Mouse (Mus musculus) megakaryocyte, adult 5-6 weeks (primary cell): ENCODE data around the gene Srgap1. TPM values are rescaled to one million over a fixed set of nuclear protein-coding genes. Genes with fewer than 3 reads are reported as not detected.

Source experiments
- ATAC-seq: 2 replicates; pipeline ENCODE4 v1.8.0; 2016; ENCODE audit warnings: mild to moderate bottlenecking, inconsistent platforms; ENCODE audit not compliant: poor library complexity, severe bottlenecking
- total RNA-seq, 2 experiments: library from RNA; stranded (forward) in 1 of 2; stranded (reverse) in 1 of 2; fragments of 153-499, 151-499 nt in 1 of 2; fragments of 221-1000, 200-1000 nt in 1 of 2; gene quantifications; 2 replicates each; pipeline versions ENCODE4 v1.2.3 to v1.2.4; 2015 to 2017

The Srgap1 gene
- total RNA-seq, 2 experiments from 2014 or later: 0.07 TPM

DNA sequence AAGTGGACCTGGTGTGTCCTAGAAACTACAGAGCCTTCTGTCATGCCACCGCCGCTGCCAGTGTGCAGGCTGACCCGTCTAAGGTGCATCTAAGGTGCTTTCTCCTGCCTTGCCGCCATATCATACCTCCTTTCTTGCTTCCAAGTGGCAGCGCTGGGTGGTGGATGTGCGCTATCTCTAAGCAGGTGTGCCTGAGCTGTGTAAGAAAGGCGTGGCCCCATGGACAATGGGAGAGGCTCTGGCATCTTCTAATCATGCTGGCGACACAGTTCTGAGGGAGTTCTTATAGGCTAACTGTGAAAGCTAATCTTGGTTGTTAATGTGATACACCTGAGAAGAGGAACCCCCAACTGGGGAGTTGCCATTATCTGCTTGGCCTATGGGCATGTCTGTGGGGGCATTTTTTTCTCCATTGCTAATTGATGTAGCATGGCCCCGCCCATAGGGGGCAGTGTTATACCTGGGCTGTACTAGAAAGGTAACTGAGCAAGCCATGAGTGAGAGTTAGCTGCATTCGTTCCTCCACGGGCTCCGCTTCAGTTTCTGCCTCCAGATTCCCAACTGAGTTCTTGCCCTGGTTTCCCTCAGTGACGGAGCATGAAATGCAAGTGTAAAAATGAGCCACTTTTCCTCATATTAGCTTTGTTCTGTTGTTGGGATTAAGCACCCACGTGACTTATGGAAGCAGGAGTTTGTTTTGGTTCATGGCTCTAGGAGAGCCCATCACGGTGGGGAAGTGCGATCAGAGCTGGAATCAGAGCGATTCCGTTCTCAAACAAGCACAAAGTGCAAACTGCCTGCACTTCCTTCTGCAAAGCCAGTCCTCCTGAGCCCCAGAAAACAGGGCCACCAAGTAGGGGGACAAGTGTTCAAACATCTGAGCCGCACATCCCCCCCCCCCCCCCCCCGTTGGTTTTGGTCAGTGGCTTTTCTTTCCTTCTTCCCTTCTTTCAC, 276.2 kb downstream of the Srgap1 start:
- peak; percentile 89 for ATAC-seq

DNA sequence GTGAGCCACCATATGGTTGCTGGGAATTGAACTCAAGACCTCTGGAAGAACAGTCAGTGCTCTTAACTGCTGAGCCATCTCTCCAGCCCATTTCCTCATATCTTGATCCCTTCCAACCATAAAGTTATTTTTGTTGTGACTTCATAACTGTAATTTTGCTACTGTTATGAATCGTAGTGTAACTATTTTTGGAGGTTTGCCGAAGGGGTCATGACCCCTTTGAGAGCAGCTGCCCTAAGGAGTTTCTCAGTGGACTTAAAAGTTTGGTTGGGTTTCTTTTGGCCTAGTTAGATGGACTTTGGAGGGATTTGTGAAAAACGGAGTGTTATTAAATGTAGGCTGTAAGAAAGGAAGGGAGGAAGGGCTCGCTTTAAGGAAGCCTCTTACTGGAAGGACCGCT, 277.4 kb downstream of the Srgap1 start:
- ATAC-seq: no peak

DNA sequence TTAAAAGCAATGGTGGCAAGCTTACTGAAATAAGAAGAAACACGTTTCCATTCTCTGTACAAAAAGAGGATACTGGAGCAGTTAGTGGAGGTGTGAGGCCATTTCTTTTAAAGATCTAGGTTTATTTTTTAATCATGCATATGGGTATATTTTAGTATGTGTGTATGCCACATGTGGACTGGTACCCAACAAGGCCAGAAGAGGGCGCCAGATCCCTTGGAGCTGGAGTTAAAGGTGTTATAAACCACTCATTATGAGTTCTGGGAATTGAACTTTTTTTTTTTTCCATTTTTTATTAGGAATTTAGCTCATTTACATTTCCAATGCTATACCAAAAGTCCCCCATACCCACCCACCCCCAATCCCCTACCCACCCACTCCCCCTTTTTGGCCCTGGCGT, 279.8 kb downstream of the Srgap1 start:
- peak; percentile 46; the same call in 1 of the 2 replicates for ATAC-seq

DNA sequence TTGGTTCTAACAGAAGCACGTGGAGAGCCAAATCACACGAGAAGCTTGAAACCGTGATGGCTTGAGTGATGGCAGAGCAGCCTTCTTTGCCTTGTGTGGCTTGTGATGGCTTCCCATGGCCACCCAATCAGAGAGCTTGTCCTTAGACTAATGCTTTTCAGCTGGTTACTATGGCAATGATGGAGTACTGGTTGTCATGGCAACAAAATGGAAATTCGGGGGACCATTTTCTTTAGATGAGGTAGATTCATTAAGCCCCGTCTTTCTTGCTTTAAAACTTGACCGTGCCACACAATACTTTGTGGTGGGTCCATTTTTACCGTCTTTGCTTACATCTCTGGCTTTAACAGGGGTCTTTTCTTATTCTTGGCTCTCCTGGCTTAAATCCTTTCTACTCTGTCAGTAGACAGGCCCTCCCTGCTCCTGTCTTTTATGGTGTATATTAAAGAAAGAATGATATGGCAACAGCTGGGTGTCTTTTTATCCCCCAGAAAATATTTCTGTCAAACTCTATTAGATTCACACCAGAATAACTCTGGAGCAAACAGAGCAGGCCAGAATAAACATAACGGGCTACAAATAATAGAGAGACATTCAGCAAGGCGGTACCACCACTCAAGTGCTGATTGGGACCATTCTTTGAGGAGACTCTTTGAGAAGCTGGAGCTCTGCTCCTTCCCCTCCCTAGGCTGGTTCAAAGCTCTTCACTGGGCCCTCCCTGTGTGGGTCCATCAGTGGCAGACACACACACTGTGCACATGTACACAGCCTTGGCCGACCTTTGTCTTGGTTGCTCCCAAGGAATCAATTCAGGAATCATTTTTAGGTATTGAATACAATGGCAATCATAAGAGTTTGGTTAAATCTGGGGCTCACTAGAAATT, 281.7 kb downstream of the Srgap1 start:
- no peak for ATAC-seq

DNA sequence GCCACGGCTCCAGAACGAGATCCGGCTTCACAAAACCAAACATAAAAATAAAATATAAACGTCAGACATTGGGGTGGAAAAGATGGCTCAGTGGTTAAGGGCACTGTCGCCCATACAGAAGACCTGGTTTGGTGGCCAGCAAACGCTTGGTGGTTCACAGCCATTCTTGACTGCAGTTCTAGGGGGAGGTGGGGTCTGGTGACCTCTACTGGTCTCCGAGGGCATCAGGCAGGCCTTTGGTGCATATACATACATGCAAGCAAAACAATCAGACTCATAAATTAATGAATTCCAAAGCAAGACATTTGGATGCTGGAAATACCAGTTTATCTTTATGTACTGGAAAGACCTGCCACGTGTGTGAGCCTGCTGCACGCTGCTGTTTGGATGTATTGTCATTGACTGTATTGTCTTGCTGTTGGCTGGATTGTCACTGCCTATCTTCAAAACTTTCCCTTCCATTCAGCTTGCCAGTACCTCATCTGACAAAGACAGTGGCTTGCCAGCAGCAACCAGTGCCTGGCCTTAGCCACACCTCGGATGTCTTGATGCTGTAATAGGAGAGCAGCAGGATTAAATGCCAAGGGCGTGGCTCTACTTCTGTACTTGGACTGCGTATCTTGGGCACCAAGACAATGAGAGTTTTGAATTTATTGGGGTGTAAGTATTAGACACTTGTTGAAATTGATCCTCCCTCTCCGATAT, 282.5 kb downstream of the Srgap1 start:
- peak; percentile 82 for ATAC-seq

DNA sequence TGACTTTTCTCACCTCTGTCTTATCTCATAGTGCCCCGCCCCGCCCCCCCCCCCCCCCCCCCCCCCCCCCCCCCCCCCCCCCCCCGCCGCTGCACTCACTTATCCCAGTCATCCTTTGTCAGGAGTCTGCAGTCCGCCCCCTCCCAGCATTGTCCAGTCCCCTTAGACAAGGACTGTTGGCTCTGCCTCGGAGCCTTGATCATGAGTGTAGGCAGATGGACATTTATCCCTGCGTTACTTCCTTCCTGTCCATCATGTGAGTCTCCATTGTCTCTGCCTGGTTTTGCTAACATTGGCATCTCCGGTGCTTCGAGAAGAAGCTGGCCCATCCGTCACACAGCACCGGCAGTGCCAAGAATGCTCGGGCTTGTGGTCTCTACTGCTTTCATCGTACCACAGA, 283.9 kb downstream of the Srgap1 start:
- ATAC-seq: no peak

DNA sequence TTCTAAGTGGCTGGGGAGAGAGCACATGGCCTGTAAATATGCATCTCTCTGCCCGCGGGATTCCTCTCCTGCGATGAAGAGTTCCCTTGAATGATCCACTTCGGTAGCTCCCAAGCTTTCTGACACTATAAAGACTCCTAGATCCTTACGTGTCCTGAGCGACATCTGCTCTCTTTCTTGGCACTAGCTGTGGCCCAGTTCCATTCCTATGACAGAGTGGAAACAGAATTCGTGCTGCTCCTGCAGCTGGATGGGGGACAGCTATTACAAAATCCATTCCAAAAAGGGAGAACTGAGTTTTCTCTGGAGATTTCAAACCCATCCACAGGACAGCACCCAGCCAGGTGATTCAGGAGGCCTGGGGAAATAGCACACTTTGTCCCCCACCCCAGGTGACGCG, 285.0 kb downstream of the Srgap1 start:
- ATAC-seq: no peak

DNA sequence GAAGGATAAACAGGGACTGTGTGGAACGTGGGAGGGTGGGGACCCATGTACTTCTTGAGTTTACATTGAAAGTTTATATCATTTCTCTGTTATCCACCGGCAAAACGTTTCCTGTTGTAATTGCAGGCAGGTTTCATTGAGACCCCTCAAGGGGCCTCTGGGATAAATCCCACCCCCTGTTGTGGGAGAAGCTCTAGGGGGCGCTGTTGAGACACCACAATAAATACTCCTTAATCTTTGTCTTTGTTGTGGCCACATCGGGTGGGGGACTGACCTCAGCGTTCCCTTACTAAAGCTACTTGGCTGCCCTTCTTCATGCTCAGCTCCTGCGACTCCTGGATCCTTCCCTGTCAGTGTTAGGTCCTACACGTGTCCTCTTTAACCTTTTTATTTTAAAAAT, 288.0 kb downstream of the Srgap1 start:
- peak; percentile 45; the same call in 1 of the 2 replicates for ATAC-seq

DNA sequence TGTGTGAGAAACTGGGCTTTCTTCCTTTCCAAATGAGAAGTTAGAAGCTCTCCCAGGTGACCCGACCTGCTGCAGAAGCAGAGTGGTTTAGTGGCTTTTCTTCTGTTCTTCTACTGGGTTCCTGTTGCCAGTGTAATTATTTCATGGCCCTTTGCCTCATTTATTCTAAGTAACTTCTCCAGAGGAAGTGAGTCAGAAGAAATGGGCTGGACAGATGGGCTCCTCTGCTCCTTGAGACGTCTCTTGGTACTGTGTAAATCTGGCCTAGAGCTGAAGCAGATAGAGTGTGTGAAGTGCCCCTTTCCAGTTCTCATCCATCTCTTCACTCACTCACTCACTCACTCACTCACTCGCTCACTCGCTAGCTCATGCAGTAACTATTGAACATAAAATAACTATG, 290.4 kb downstream of the Srgap1 start:
- peak; percentile 47; the same call in 1 of the 2 replicates for ATAC-seq

DNA sequence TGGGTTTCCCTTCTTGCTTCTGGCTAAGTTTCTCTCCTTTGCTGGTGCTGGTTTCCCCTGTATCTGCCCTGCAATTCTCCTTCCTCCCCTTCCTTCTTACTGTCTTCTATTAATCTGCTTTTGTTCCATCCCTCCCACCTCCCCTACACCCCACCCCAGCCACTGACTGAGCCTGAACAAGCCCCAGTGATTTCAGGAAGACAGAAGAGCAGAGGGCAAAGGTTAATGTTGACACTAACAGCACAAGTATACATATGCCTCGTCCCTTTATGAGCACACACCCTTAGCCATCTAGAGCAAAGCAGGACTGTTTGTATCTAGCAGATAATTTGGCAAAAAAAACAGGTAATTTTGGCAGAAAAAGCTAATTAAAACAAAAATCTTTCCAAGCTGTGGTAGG, 291.3 kb downstream of the Srgap1 start:
- ATAC-seq: no peak

DNA sequence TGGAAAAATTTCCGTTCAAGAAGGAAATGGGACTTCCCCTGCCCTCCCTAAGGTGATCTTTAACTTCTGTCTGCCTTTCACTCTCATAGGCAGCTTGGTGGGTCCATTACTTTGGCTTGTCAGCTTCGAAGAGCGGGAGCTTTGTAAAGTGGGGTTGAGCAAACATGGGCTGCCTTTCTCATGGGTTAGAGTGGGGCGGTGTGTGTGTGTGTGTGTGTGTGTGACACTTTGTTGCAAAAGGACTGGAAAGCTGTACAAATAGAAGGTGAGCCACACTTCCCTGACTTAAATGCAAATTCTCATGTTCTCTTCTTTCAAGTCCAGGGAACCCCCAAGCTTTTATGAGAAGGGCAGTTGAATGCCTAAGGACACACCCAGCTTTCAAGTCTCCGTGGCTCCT, 292.9 kb downstream of the Srgap1 start:
- ATAC-seq: no peak

DNA sequence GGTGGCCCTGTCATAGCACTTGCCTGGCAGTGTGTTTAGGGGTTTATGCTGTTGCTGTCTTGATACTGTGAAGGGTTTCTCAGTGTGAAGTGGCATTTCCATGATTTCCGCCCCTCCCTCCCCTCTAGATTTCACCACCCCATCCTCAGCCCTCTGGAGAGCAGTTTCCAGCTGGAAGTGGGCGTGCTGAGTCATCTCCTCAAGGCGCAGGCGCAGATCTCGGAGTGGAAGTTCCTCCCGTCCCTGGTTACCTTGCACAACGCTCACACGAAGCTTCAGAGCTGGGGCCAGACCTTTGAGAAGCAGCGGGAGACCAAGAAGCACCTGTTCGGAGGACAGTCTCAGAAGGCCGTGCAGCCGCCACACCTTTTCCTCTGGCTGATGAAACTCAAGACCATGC, 296.9 kb downstream of the Srgap1 start:
- peak; percentile 96 for ATAC-seq

DNA sequence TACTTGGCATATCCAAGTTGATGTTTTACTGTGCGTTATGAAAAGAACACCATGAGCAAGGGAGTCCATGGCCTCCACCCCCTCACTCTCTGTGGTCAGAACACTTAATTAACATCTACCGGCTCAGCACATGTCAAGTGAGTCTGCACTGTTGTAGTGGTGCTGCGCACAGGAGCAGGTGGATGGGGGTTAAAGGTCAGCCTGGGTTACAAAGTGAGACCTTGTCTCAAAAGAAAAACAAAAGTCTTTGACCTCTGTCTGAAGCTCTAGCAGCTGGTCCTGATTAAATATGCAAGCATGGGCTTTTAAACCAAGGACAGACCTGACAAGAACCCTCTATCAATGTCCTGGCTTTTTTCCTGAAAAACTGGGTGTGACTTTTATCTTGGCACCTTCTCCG, 304.8 kb downstream of the Srgap1 start:
- ATAC-seq: no peak

DNA sequence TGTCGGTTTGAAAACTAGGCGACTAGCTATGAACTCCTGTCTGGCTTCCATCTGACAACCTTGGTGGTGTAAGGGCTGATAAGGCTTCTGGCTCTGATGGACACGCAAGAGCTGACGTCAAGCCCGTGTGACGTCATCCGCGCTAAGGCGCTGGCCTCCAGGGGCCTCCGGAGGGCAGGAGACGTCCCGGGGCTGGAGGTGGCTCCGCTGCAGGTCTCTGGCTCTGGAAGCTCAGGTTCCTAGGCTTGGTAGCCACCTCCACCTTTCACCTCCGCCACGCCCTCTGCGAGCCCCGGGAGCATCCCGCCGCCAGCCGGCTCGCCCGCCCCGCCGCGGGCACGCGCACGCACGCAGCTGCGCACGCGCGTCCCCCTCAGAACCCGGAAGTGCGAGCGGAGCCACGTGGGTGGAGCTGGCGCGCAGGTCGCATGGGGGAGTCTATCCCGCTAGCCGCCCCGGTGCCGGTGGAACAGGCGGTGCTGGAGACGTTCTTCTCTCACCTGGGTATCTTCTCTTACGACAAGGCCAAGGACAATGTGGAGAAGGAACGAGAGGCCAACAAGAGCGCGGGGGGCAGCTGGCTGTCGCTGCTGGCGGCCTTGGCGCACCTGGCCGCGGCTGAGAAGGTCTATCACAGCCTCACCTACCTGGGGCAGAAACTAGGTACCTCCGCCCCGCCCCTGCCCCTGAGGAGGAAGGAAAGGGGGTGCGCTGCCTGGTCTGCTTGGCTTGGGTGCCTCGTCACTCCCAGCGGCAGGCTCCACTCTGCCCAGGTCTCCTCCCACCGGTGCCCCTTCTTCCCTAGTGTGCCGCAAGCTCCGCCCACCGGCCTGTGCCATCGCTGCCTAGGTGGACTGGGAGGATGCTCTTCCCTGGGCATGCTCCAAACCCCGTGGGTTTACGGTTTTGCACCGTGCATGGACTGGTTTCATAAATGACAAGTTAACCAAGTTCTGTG, 307.3 kb downstream of the Srgap1 start, which contains the start of gene BC048403:
BC048403 (plus strand) TSS at position 390 of the 958 bp plus-strand sequence.
- peak; percentile 90 for ATAC-seq

DNA sequence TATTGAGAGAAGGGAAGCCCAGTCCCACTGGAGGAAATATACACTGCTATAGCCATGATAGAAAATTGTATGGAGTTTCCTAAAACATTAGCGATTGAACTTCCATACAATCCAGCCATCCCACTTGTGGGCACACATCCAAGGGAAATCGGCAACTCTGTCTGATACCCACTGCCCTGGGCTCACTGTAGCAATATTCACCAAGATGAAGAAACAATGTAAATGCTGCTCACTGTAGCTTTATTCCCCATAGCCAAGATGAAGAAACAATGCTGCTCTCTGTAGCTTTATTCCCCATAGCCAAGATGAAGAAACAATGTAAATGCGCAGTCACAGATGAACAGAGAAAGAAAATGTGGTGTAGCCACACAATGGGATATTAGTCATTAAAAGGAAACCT, 309.9 kb downstream of the Srgap1 start:
- no peak for ATAC-seq

DNA sequence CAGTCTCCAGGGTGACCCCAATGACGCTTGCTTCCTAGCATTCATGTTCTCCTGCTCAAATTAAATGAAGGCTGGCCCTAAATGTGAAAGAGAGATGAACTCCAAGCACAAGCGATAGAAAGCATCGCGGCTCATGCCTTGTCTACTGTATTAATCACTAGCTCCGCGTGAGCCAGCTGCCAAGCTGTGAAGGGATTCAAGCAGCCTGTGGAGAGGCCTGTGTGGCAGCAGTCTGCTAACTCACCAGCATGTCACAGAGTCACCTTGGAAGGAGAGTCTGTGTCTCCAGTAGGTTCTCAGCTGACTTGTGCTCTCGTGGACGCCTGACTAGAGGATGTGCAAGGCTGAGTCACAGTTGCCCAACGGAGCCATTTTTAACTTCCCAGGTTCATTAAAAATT, 314.6 kb downstream of the Srgap1 start:
- no peak for ATAC-seq

DNA sequence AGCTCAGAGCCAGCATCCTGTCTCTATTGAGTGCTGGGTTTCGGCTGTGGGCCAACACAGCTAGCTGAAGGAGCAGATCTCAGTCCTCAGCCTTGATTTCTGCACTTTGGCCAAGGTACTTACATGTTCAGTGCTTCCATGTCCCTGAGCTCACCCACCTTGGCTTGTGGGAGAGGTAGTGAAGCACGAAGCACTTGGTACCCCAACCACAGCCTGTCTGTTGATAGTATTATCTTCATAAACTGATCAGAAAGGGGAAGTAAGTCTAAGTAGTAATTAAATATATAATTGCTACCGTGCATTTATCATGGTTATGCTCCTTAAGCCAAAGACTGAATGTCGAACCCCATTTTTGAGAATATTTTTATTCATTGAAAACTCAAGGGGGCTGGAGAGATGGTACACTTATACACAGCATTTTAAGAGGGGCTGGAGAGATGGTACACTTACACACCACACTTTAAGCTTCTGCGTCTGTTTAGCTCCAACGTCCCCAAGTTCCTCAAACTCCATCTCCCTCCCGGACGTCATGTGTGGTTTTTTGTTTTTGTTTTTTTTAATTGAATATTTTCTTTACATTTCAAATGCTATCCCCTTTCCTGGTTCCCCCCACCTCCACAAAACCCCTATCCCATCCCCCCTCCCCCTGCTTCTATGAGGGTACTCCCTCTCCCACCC, 315.9 kb downstream of the Srgap1 start:
- ATAC-seq: peak; percentile 68
